Mouse (Mus musculus) thymus, postnatal 25 days (tissue): ENCODE data around the gene St6gal1.

Experiments used
- DNase-seq: peaks from one replicate; pipeline ENCODE4 v3.0.0; 2022

St6gal1 gene

DNA sequence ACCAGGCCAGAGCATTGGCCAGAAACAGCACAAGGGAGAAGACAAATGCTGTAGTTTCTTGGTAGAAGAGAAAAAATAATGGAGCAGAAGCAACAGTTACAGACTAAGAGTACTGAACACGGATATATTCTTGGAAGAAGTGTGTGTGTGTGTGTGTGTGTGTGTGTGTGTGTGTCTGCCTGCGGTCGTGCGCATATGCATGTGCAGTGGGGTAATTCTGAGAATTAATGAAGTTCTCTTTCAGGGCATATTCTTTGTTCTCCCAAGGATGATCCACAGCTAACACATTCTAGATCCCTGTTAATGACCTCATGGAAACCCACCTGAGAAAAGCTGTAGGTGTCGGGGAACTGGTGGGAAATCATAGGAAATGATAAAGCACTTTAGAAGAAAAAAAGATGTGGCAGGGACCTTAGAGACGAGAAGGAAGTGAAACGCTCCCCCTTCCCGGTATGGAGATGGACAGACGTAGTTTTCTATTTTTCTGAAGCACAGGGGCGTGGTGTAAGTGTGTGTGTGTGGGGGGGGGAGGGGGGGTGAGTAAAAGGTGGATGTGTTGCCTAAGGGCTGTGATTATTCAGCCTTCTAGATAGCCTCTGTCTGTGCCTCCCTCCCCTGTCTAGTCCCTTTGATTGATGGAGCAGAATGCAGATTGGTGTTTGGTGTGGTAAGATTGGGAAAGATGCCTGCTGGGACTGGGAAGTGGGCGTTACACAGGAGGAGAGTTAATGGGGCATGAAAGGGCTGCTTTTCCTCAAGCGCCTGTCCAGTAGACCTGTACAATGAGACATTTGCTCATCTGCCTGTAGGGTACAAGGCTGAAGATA, 82.8 kb downstream of the St6gal1 start:
- no peak for DNase-seq

DNA sequence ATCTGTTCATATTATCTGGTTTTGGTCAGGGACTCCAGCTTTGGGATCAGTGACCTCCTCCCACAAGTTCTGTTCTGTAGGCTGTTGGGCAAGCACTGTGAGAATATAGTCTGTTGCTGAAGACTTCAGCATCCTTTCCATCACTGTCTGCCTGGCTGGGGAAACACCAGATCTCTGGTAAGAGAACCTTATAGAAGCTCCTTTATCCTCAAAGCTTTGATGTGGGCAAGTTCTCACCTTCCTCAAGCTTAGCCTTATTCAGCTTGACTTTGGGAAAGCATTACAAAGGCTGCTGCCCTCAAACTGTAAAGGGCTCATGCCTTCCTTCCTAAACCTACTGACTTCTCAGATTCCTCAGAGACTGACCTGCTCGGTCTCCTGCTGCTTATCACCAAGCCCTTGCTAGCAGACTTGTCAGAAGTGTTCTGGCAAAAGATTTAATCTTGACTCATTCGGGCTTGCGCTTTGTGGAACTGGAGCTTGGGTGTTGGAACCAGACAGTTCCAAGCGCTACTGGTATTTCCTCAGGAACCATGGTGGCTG, 83.5 kb downstream of the St6gal1 start:
- DNase-seq, result no peak

- no peak for DNase-seq
Observed at GRCm38 (mm10) chr16:23309080-23309479, 84.5 kb downstream of the St6gal1 start.

- DNase-seq, result no peak
Observed at GRCm38 (mm10) chr16:23312604-23313003, 88.1 kb downstream of the St6gal1 start.

- no peak for DNase-seq
Observed at GRCm38 (mm10) chr16:23314790-23315189, 90.2 kb downstream of the St6gal1 start.

DNA sequence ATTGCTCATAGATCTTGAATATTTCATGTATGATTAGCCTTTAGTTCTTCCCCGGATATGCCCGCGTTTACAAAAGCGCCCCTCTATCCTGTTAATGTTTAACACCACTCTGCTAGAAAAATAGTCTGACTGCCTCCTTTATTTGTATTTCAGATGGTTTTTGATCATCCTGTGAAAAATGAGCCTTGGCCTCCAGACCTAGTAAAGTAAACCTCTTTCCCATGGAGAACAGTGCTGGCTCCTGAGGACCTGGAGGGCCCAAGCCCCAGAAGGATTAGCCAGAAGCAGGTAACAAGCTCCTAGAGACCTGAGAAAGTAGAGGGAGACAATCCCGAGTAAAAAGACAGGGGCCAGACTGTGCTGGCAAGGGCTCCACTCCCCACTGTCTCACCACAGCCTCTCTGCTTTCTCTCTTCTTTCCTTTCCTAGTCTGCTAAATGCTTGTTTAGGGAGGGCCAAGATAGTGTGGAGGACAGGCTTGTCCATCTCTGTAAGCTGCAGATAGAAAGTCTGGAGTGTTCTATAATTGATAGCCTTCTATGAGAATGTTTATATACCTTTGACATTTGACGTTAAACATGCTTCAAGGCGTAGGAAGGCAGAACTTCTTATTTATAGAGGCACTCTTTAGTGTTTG, 93.0 kb downstream of the St6gal1 start:
- no peak for DNase-seq

DNA sequence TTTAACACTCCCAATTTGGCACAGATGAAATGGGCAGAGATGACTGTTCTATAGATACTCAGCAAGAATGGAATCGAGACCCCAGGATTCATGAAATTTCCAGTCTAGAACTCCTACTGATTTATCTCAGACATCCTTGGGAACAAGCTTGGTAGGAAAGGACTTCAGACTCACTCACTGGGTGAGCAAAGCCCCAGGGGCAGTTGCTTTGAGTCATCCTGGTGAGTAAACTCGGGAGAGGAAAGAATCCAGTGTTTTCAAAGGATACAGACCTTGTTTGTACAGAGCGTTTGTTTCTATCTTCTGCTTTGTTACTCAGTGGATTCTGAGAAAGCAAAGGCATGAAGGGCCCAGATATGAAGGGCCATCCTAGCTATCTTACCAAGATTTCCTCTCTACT, 95.5 kb downstream of the St6gal1 start:
- no peak for DNase-seq

DNA sequence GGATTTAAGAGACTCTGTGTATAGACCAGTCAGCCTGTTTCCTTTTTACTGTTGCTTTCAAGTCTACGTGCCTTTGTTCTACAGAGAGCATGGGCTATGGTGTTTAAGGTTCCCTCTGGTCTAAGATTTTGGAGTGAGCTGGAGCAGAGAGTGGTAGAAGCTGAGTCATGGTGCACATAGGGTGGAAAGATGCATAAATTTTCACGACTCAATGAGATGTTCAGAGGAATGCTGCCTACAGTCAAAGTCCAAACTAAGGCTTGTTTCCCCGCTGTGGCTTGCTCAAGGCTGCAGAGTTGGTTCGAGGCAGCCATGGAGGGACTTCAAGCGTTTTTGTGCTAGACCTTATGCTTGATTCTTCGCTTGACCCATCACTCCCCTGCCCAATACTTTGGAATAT, 96.0 kb downstream of the St6gal1 start:
- no peak for DNase-seq

GRCm38 (mm10) chr16:23322453-23322852, 97.9 kb downstream of the St6gal1 start:
- no peak for DNase-seq

DNA sequence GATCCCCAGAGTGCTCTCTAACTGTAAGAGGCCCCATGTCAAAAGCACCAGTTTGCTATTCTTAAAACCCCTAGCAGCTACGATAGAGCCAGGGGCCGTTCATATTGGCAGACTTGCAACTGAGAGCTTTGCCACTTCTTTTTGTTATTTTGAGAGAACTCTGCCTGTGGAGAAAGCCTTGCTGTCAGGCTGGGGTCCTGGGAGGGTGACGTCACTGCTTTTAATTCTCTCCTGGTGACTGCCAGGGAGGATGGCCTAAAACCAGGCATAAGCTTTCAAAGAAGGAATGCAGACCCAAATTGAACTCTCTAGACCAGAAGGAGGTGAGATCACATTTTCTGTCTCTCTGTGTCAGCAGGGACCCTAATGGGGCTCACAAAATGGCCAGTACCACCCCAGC, 99.4 kb downstream of the St6gal1 start:
- DNase-seq, result peak; percentile 25

DNA sequence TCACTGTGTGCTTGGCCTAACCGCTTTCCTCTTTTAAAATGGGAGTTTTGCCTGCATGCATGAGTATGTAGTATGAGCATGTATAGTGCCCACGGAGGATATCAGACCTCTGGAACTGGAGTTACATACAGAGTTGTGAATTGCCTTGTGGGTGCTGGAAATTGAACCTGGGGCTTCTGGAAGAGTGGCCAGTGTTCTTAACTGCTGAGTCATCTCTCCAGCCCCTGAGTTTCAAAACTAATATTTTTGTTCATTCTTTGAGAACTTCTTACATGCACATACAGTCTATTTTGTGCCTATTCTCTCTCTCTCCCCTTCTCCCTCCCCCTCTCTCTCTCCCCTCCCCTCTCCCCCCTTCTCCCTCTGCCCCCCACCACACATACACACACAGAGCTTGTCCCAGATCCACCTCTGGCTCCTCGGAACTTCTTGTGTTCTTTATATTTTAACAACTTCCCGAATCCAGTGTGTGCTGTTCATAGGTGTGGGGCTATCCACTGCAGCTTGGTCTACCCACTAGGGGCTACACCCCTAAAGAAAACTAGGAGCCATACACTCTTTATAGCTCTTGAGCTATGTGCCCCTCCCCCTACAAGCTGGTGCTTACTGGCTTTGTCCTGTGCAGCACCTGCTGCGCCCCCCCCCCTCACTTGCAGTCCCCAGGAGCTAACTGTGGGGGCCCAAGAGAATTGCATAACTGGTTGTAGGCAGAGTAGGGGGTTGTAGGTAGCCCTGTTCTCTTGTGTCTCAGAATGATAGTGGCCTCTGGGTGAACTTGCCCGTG, 100.5 kb downstream of the St6gal1 start:
- DNase-seq, result peak; percentile 38

DNA sequence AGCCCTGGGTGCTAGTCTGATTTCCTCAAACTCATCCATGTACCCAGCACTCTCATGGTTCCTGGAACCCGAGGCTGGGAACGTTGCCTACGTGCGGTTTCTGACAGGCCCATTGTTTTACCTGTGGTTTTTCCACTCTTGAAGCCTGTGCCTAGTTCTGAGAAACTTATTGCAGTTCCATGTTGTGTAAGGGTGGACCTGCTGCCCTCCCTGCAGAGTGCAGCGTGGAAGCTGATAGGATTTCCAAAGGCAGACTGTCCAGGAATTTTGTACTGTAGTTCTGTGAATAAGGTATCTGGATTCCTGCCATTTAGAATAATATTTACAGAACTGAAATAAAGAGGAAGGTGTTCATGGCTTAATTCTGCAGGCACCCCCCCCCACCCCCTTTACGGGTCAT, 102.1 kb downstream of the St6gal1 start:
- no peak for DNase-seq

DNA sequence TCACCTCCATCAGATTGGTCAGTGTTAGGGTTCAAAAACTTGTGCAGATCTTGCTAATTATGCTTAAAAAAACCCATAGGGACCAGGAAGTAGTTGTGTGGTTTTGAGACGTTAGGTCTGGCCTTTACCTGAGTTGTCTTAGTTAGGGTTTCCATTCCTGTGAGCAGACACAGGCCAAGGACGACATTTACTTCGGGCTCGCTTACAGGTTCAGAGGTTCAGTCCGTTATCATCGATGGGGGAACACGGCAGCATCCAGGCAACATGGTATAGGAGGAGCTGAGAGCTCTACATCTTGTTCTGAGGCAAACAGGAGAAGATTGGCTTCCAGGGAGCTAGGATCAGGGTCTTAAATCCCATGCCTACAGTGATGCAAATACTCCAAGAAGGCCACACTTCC, 102.7 kb downstream of the St6gal1 start:
- DNase-seq, result no peak

GRCm38 (mm10) chr16:23328201-23328600, 103.7 kb downstream of the St6gal1 start:
- DNase-seq, result peak; percentile 40

DNA sequence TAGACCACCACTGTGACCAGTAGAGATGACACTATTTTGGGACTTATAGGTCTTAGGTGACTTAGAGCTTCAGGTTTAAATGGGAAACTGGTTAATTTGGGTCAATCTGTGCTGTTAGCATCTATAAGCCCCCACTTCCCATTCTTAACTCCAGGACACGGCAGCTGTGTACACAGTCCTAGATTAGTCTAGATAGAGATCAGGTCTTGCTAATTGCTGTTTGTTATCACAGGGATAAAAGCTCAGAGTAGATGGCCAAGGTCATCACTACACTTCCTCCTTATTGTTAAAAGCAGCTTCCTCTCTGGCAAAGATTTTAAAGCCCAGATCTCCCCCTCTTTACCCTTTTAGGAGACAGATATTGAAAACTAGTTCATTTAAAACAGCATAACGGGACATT, 107.6 kb downstream of the St6gal1 start:
- DNase-seq, result no peak

DNA sequence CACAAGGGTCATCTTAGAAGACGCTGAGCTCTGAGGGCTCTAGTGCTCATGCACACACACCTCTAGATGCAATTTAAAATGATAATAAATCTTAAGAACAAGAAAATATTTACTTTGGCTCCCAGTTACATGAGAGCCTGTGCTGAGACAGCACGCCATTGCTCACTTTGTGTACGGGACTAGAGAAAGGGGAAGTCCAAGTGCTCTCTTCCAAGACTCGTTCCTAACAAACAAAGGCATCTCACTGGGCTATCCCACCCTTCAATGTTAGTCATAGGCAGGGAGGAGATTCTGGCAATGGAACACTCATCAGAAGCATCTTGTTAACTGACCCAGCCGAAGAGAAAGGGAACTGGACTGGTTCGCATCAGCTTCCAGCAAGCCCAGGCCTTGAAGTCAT, 108.1 kb downstream of the St6gal1 start:
- no peak for DNase-seq

- no peak for DNase-seq
Observed at GRCm38 (mm10) chr16:23333875-23334551, 109.5 kb downstream of the St6gal1 start.

GRCm38 (mm10) chr16:23337317-23337716, 112.8 kb downstream of the St6gal1 start:
- DNase-seq, result no peak

- no peak for DNase-seq
Observed at GRCm38 (mm10) chr16:23341254-23341653, 116.7 kb downstream of the St6gal1 start.

DNA sequence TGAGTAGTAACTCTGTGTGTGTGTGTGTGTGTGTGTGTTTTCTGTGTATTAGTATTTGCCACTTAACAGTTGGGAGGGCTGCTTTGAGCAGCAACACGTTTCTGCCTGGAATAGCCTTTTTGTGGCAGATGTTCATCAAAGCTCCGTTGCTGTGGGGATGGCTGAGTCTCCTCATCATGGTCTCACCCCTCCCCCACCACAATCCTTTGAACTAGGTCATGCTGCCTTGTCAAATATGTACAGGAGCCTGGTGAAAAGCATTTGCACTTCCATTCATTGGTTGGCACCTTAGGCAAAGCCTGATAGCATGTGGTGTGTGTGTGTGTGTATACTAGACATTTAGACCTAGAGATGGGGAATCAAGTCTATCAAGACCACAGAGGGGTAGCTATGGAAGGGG, 126.3 kb downstream of the St6gal1 start:
- DNase-seq, result peak; percentile 84

DNA sequence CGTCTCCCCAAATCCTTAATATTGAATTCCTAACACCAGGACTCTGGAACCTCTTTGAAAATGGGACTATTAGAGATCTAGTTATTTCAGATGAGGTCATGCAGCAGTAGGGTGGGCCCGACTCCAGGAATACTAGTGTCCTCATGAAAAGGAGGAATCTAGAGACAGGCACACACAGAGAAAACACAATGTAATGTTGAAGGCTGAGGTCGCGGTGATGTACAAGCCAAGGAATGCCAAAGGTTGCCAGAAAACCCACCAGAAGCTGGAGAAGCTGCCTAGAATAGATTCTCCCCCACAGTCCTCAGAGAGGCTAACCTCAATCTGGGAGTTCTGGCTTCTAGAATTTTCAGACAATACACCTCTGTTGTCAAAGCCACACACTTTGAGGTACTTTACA, 136.5 kb downstream of the St6gal1 start:
- no peak for DNase-seq

- no peak for DNase-seq
Observed at GRCm38 (mm10) chr16:23361434-23361970, 137.0 kb downstream of the St6gal1 start.
